Mouse (Mus musculus) liver, postnatal 0 days (tissue): ENCODE measurements around the gene Dxo.

Experiments used
- CTCF ChIP-seq: sonication (generic); IDR thresholded peaks from 2 replicates; pipeline ENCODE4 v1.5.1; 2016; ENCODE audit warnings: antibody characterized with exemption, low read depth
- EP300 ChIP-seq: IDR thresholded peaks from 2 replicates; pipeline ENCODE4 v1.6.1; 2016; ENCODE audit warnings: antibody characterized with exemption, low read depth, mild to moderate bottlenecking

- TF ChIP-seq CTCF (no peak), EP300 (peak; percentile 9; the same call in 1 of the 2 replicates)
Observed at GRCm38 (mm10) chr17:34881683-34882310, 45.0 kb downstream of the Dxo start, which contains the start of gene Gm20547.
